In genomic region chr11:97779968-97780701, GRCm38 (mm10) we compare ENCODE assay signal across 8 mouse cellular contexts. TPM values are rescaled to one million over a fixed set of nuclear protein-coding genes. Genes with fewer than 3 reads are reported as not detected.
DNase-seq lines count a peak whose midpoint lies in the region; ATAC-seq and TF ChIP-seq lines count a peak whose summit lies in the region.
"Had no signal": no experiment of that assay in that cellular context is flagged by ENCODE, and none has a peak within 500 bp of the region (broad histone marks: within the 10 kb centered on the region; RNA-seq: fewer than 3 reads in every experiment).

No protein-coding gene starts in this region.

- no peak for ATAC-seq in lung, embryonic 16.5 days (ENCODE audit: low read depth)
- ATAC-seq in forebrain, embryonic 12.5 days (ENCODE audit: low FRiP score): no peak
- ATAC-seq in liver, embryonic 11.5 days (replicated peaks; ENCODE audit: low FRiP score): no peak
- ATAC-seq in stomach, embryonic 16.5 days (ENCODE audit: insufficient read depth, low FRiP score): no peak

- H3K27me3 ChIP-seq in lung, embryonic 16.5 days (ENCODE audit: control insufficient read depth, insufficient read depth, low read depth, low read length): no peaks in the 10 kb centered on the region
- H3K27me3 ChIP-seq in forebrain, embryonic 12.5 days: no peaks in the 10 kb centered on the region
- no peaks in the 10 kb centered on the region for H3K27me3 ChIP-seq in liver, embryonic 11.5 days (replicated peaks; ENCODE audit: control insufficient read depth, insufficient read depth, low read length)
- no peaks in the 10 kb centered on the region for H3K27me3 ChIP-seq in stomach, embryonic 16.5 days (ENCODE audit: control insufficient read depth, insufficient read depth, low read length)

- peaks cover 41% of the 10 kb centered on the region for H3K36me3 ChIP-seq in lung, embryonic 16.5 days (ENCODE audit: control insufficient read depth, insufficient read depth, low read length)
- H3K36me3 ChIP-seq in forebrain, embryonic 12.5 days (replicated peaks): peaks cover 56% of the 10 kb centered on the region
- H3K36me3 ChIP-seq in liver, embryonic 11.5 days (ENCODE audit: control insufficient read depth, insufficient read depth, low read length): peaks cover 44% of the 10 kb centered on the region
- H3K36me3 ChIP-seq in stomach, embryonic 16.5 days (ENCODE audit: control insufficient read depth, insufficient read depth, low read length): peaks cover 33% of the 10 kb centered on the region

- no peak for TF ChIP-seq POLR2A in lung, adult 2 months (IDR thresholded peaks at IDR 0.05; ENCODE audit: borderline replicate concordance, extremely low read depth, low read depth, low read length)

- peaks cover 12% of the 10 kb centered on the region for H3K4me1 ChIP-seq in lung, embryonic 16.5 days (replicated peaks; ENCODE audit: control insufficient read depth, insufficient read depth, low read length)
- H3K4me1 ChIP-seq in lung, adult 2 months (ENCODE audit: control insufficient read depth, insufficient read depth, low read length): peaks cover 11% of the 10 kb centered on the region
- H3K4me1 ChIP-seq in forebrain, embryonic 12.5 days: peaks cover 29% of the 10 kb centered on the region
- peaks cover 11% of the 10 kb centered on the region for H3K4me1 ChIP-seq in liver, embryonic 11.5 days (replicated peaks; ENCODE audit: control insufficient read depth, insufficient read depth, low read length)
- peaks cover 14% of the 10 kb centered on the region for H3K4me1 ChIP-seq in stomach, embryonic 16.5 days (ENCODE audit: control insufficient read depth, insufficient read depth, low read length)

- H3K9me3 ChIP-seq in lung, embryonic 16.5 days (ENCODE audit: control insufficient read depth, low read length): no peaks in the 10 kb centered on the region
- no peaks in the 10 kb centered on the region for H3K9me3 ChIP-seq in forebrain, embryonic 12.5 days
- no peaks in the 10 kb centered on the region for H3K9me3 ChIP-seq in liver, embryonic 11.5 days (ENCODE audit: control insufficient read depth, low read length)
- H3K9me3 ChIP-seq in stomach, embryonic 16.5 days (replicated peaks; ENCODE audit: control insufficient read depth, low read length): no peaks in the 10 kb centered on the region

- peak overlapping the region; percentile 99 for H3K9ac ChIP-seq in lung, embryonic 16.5 days (ENCODE audit: low read length)
- no peak overlapping the region for H3K9ac ChIP-seq in forebrain, embryonic 12.5 days
- peak overlapping the region; percentile 100 for H3K9ac ChIP-seq in liver, embryonic 11.5 days (ENCODE audit: low read depth, low read length)
- peak overlapping the region; percentile 99 for H3K9ac ChIP-seq in stomach, embryonic 16.5 days (ENCODE audit: low read length)

- no peak overlapping the region for H3K27ac ChIP-seq in lung, embryonic 16.5 days (ENCODE audit: low read length)
- H3K27ac ChIP-seq in forebrain, embryonic 12.5 days: no peak overlapping the region
- peak overlapping the region; percentile 95 for H3K27ac ChIP-seq in liver, embryonic 11.5 days (ENCODE audit: low read depth, low read length)
- no peak overlapping the region for H3K27ac ChIP-seq in stomach, embryonic 16.5 days (ENCODE audit: low read length)

- H3K4me3 ChIP-seq in lung, embryonic 16.5 days (ENCODE audit: low read length): peak overlapping the region; percentile 97
- no peak overlapping the region for H3K4me3 ChIP-seq in lung, adult 2 months (replicated peaks; ENCODE audit: extremely low read depth, low read depth, low read length)
- peak overlapping the region; percentile 98 for H3K4me3 ChIP-seq in forebrain, embryonic 12.5 days (replicated peaks)
- peak overlapping the region; percentile 97 for H3K4me3 ChIP-seq in liver, embryonic 11.5 days (ENCODE audit: low read depth, low read length)
- peak overlapping the region; percentile 98 for H3K4me3 ChIP-seq in stomach, embryonic 16.5 days (replicated peaks; ENCODE audit: low read length)

- DNase-seq in lung, adult 2 months: no peak
- no peak for DNase-seq in liver, embryonic 11.5 days (ENCODE audit: low spot score)
- DNase-seq in spleen, adult 18-20 months: no peak
- DNase-seq in cerebellum, postnatal 14 days: no peak

- 68% methylated on average over 2 of the region's 2 CpGs for WGBS in lung, embryonic 16.5 days
- 51% methylated on average over 2 of the region's 2 CpGs for WGBS in lung, adult 2 months
- 86% methylated on average over 2 of the region's 2 CpGs for WGBS in forebrain, embryonic 12.5 days
- 45% methylated on average over 2 of the region's 2 CpGs for WGBS in liver, embryonic 11.5 days
- WGBS in stomach, embryonic 16.5 days: 82% methylated on average over 2 of the region's 2 CpGs

- TF ChIP-seq CTCF in lung, adult 2 months (IDR thresholded peaks at IDR 0.05; ENCODE audit: insufficient read depth, low read length): no peak

- peak overlapping the region; percentile 76 for H3K4me2 ChIP-seq in lung, embryonic 16.5 days (ENCODE audit: low read depth, low read length)
- H3K4me2 ChIP-seq in forebrain, embryonic 12.5 days: peak overlapping the region; percentile 67
- peak overlapping the region; percentile 92 for H3K4me2 ChIP-seq in liver, embryonic 11.5 days
- peak overlapping the region; percentile 72 for H3K4me2 ChIP-seq in stomach, embryonic 16.5 days (ENCODE audit: low read depth, low read length)

RNA-seq across cellular contexts. Expression of gene Rpl23, which starts 2.1 kb away (rescaled TPM):
- polyA plus RNA-seq in lung, embryonic 16.5 days (2015; fragmentation: Nextera tagmentation; extraction: Ambion mirVana): 495 and 578 TPM in 2 replicates
- polyA plus RNA-seq in lung, adult 2 months (2012; rRNA removed): 81.7 and 95.5 TPM in 2 replicates
- 392 and 426 TPM in 2 replicates for polyA plus RNA-seq in forebrain, embryonic 12.5 days (2016; fragmentation: Nextera tagmentation; extraction: Ambion mirVana)
- 756 and 842 TPM in 2 replicates for polyA plus RNA-seq in liver, embryonic 11.5 days (2014; fragmentation: Nextera tagmentation; extraction: Ambion mirVana)
- 439 and 586 TPM in 2 replicates for polyA plus RNA-seq in stomach, embryonic 16.5 days (2015; fragmentation: Nextera tagmentation; extraction: Ambion mirVana)

RNA-seq across cellular contexts. Expression of gene 1700001P01Rik, which starts 4.4 kb away (rescaled TPM):
- 0.35 TPM in 1 of 2 replicates, not detected in the other for polyA plus RNA-seq in lung, embryonic 16.5 days (2015; fragmentation: Nextera tagmentation; extraction: Ambion mirVana)
- 0.22 TPM in 1 of 2 replicates, not detected in the other for polyA plus RNA-seq in lung, adult 2 months (2012; rRNA removed)
- polyA plus RNA-seq in forebrain, embryonic 12.5 days (2016; fragmentation: Nextera tagmentation; extraction: Ambion mirVana): 0.55 and 1.0 TPM in 2 replicates
- polyA plus RNA-seq in liver, embryonic 11.5 days (2014; fragmentation: Nextera tagmentation; extraction: Ambion mirVana): 0.64 TPM in 1 of 2 replicates, not detected in the other
- not detected in 2 replicates for polyA plus RNA-seq in stomach, embryonic 16.5 days (2015; fragmentation: Nextera tagmentation; extraction: Ambion mirVana)
- polyA plus RNA-seq: large intestine, adult 2 months had no signal

RNA-seq across cellular contexts. Expression of gene Cwc25, which starts 13.8 kb away (rescaled TPM):
- 16.1 and 18.5 TPM in 2 replicates for polyA plus RNA-seq in lung, embryonic 16.5 days (2015; fragmentation: Nextera tagmentation; extraction: Ambion mirVana)
- 7.0 and 11.6 TPM in 2 replicates for polyA plus RNA-seq in lung, adult 2 months (2012; rRNA removed)
- 21.5 and 22.4 TPM in 2 replicates for polyA plus RNA-seq in forebrain, embryonic 12.5 days (2016; fragmentation: Nextera tagmentation; extraction: Ambion mirVana)
- polyA plus RNA-seq in liver, embryonic 11.5 days (2014; fragmentation: Nextera tagmentation; extraction: Ambion mirVana): 12.9 and 13.1 TPM in 2 replicates
- polyA plus RNA-seq in stomach, embryonic 16.5 days (2015; fragmentation: Nextera tagmentation; extraction: Ambion mirVana): 15.0 and 16.3 TPM in 2 replicates

RNA-seq across cellular contexts. Expression of gene Lasp1, which starts 18.7 kb away (rescaled TPM):
- polyA plus RNA-seq in lung, embryonic 16.5 days (2015; fragmentation: Nextera tagmentation; extraction: Ambion mirVana): 163 and 167 TPM in 2 replicates
- polyA plus RNA-seq in lung, adult 2 months (2012; rRNA removed): 120 and 137 TPM in 2 replicates
- 103 and 109 TPM in 2 replicates for polyA plus RNA-seq in forebrain, embryonic 12.5 days (2016; fragmentation: Nextera tagmentation; extraction: Ambion mirVana)
- 54.7 and 55.3 TPM in 2 replicates for polyA plus RNA-seq in liver, embryonic 11.5 days (2014; fragmentation: Nextera tagmentation; extraction: Ambion mirVana)
- polyA plus RNA-seq in stomach, embryonic 16.5 days (2015; fragmentation: Nextera tagmentation; extraction: Ambion mirVana): 130 and 143 TPM in 2 replicates

RNA-seq across cellular contexts. Expression of gene Pip4k2b, which starts 35.6 kb away (rescaled TPM):
- 1.3 and 2.2 TPM in 2 replicates for polyA plus RNA-seq in lung, embryonic 16.5 days (2015; fragmentation: Nextera tagmentation; extraction: Ambion mirVana)
- polyA plus RNA-seq in lung, adult 2 months (2012; rRNA removed): 11.9 and 14.6 TPM in 2 replicates
- polyA plus RNA-seq in forebrain, embryonic 12.5 days (2016; fragmentation: Nextera tagmentation; extraction: Ambion mirVana): 2.7 and 2.8 TPM in 2 replicates
- polyA plus RNA-seq in liver, embryonic 11.5 days (2014; fragmentation: Nextera tagmentation; extraction: Ambion mirVana): 0.95 and 1.7 TPM in 2 replicates
- polyA plus RNA-seq in stomach, embryonic 16.5 days (2015; fragmentation: Nextera tagmentation; extraction: Ambion mirVana): 1.2 and 1.4 TPM in 2 replicates
